23 mouse cellular contexts compared by ENCODE assay signal in genomic region chr16:8613039-8613438, GRCm38 (mm10). TPM values are rescaled to one million over a fixed set of nuclear protein-coding genes. Genes with fewer than 3 reads are reported as not detected.
A peak's percentile ranks its signal among the peaks of the same experiment; 100 is the strongest.
DNase-seq lines count a peak whose midpoint lies in the region; ATAC-seq lines count a peak whose summit lies in the region.
"Had no signal": no experiment of that assay in that cellular context is flagged by ENCODE, and none has a peak within 500 bp of the region (broad histone marks: within the 10 kb centered on the region; RNA-seq: fewer than 3 reads in every experiment).

No protein-coding gene starts in this region.

- H3K27me3 ChIP-seq in liver, embryonic 13.5 days: no peaks in the 10 kb centered on the region
- H3K27me3 ChIP-seq: forebrain, embryonic 13.5 days; kidney, embryonic 15.5 days; limb, embryonic 15.5 days; midbrain, embryonic 15.5 days; neural tube, embryonic 12.5 days; Patski had no signal

- H3K27ac ChIP-seq in liver, embryonic 13.5 days: peak overlapping the region; percentile 94
- H3K27ac ChIP-seq: forebrain, embryonic 13.5 days; gastrocnemius, adult 2 months; hindbrain, embryonic 14.5 days; kidney, embryonic 15.5 days; limb, embryonic 15.5 days; midbrain, embryonic 15.5 days; neural tube, embryonic 12.5 days had no signal

- H3K9me3 ChIP-seq in liver, embryonic 13.5 days (replicated peaks): no peaks in the 10 kb centered on the region
- H3K9me3 ChIP-seq: forebrain, embryonic 13.5 days; kidney, embryonic 15.5 days; limb, embryonic 15.5 days; midbrain, embryonic 15.5 days; neural tube, embryonic 12.5 days had no signal

- peaks cover 41% of the 10 kb centered on the region for H3K4me1 ChIP-seq in liver, embryonic 13.5 days (replicated peaks)
- H3K4me1 ChIP-seq: forebrain, embryonic 13.5 days; kidney, embryonic 15.5 days; limb, embryonic 15.5 days; midbrain, embryonic 15.5 days; neural tube, embryonic 12.5 days had no signal

- peaks cover 5% of the 10 kb centered on the region; the same call in 1 of the 2 replicates for H3K36me3 ChIP-seq in liver, embryonic 13.5 days
- H3K36me3 ChIP-seq: midbrain, embryonic 15.5 days had no signal

- ATAC-seq in liver, embryonic 13.5 days (ENCODE audit: low read depth): peak; percentile 71
- no peak for ATAC-seq in CD4-positive, CD25-positive, alpha-beta regulatory T cell, adult 4 months
- ATAC-seq: forebrain, embryonic 13.5 days; midbrain, embryonic 15.5 days; Patski had no signal

- peak; percentile 20 to 22 for DNase-seq in cerebellum, postnatal 14 days
- DNase-seq in cerebellum, adult 11-12 months: no peak
- DNase-seq in spleen, postnatal 10 days (ENCODE audit: low spot score in 2 of 2): peak; percentile 28 to 32
- DNase-seq in spleen, postnatal 14 days (ENCODE audit: low spot score in 2 of 2): no peak
- peak; percentile 22 for DNase-seq in liver, embryonic 13.5 days
- no peak for DNase-seq in layer of hippocampus, adult 8-10 months (ENCODE audit: low spot score in 2 of 2)
- DNase-seq in testis, postnatal 14 days (ENCODE audit: low spot score): no peak
- DNase-seq: adrenal gland, postnatal 36 days; cerebellum, adult 2 months; gastrocnemius, adult 2 months; heart, postnatal 4 days; kidney, postnatal 36 days; lung, postnatal 4 days; right cerebral cortex, postnatal 14 days; thymus, postnatal 14 days had no signal

- H3K9ac ChIP-seq in liver, embryonic 13.5 days: peak overlapping the region; percentile 54
- H3K9ac ChIP-seq: forebrain, embryonic 13.5 days; hindbrain, embryonic 14.5 days; kidney, embryonic 15.5 days; limb, embryonic 15.5 days; midbrain, embryonic 15.5 days; neural tube, embryonic 12.5 days had no signal

- 54% methylated on average over 4 of the region's 4 CpGs for WGBS in liver, embryonic 13.5 days (ENCODE audit: insufficient replicate concordance)

- H3K4me3 ChIP-seq in liver, embryonic 13.5 days (replicated peaks): peak overlapping the region; percentile 29
- H3K4me3 ChIP-seq: forebrain, embryonic 13.5 days; gastrocnemius, adult 2 months; kidney, embryonic 15.5 days; limb, embryonic 15.5 days; midbrain, embryonic 15.5 days; neural tube, embryonic 12.5 days had no signal

- H3K4me2 ChIP-seq in liver, embryonic 13.5 days: peak overlapping the region; percentile 60
- H3K4me2 ChIP-seq: forebrain, embryonic 13.5 days; hindbrain, embryonic 14.5 days; kidney, embryonic 15.5 days; limb, embryonic 15.5 days; midbrain, embryonic 15.5 days; neural tube, embryonic 12.5 days had no signal

RNA-seq across cellular contexts. Expression of gene Pmm2, which starts 24.4 kb away (rescaled TPM):
- 37.0 and 38.5 TPM in 2 replicates for polyA plus RNA-seq in liver, embryonic 13.5 days (2015; fragmentation: Nextera tagmentation; extraction: Ambion mirVana)
- 10 to 100 TPM; 31.2 to 42.1 (median 40.8) TPM for total RNA-seq in layer of hippocampus, adult 8-10 months (2022)
- 100 to 1,000 TPM in 1 of 2 experiments, 10 to 100 TPM in 1; 93.6 to 129 TPM for polyA plus RNA-seq in CD4-positive, CD25-positive, alpha-beta regulatory T cell, adult 4 months (2017; shearing (Covaris generic))

RNA-seq across cellular contexts. Expression of gene Tmem186, which starts 24.5 kb away (rescaled TPM):
- 11.2 and 11.8 TPM in 2 replicates for polyA plus RNA-seq in liver, embryonic 13.5 days (2015; fragmentation: Nextera tagmentation; extraction: Ambion mirVana)
- 10 to 100 TPM; 12.9 to 13.7 (median 13.4) TPM for total RNA-seq in layer of hippocampus, adult 8-10 months (2022)
- polyA plus RNA-seq in CD4-positive, CD25-positive, alpha-beta regulatory T cell, adult 4 months (2017; shearing (Covaris generic)): 10 to 100 TPM; 10.1 to 15.7 TPM

RNA-seq across cellular contexts. Expression of gene Carhsp1, which starts 58.9 kb away (rescaled TPM):
- 62.4 and 67.1 TPM in 2 replicates for polyA plus RNA-seq in liver, embryonic 13.5 days (2015; fragmentation: Nextera tagmentation; extraction: Ambion mirVana)
- total RNA-seq in layer of hippocampus, adult 8-10 months (2022): 10 to 100 TPM; 22.4 to 29.6 (median 24.0) TPM
- polyA plus RNA-seq in CD4-positive, CD25-positive, alpha-beta regulatory T cell, adult 4 months (2017; shearing (Covaris generic)): 10 to 100 TPM; 11.7 to 29.4 TPM

Comparison
In these comparisons a context has a peak if more than half of its experiments do, and no peak if none do; other contexts are left out.
1. DNase-seq: peak in cerebellum, postnatal 14 days (2 of 2), spleen, postnatal 10 days (2 of 2) and liver, embryonic 13.5 days (single experiment); none in cerebellum, adult 11-12 months (single experiment), spleen, postnatal 14 days (0 of 2), layer of hippocampus, adult 8-10 months (0 of 2) and testis, postnatal 14 days (single experiment).